Mouse (Mus musculus) left cerebral cortex, adult 9 months (tissue): Measurements from ENCODE around the gene Tdrd12.
A peak's percentile ranks its signal among the peaks of the same experiment; 100 is the strongest.
"Not testable (repeated sequence)": the region's sequence is repeated elsewhere in the genome, so short reads cannot be mapped to it uniquely, and the experiment has no call there.

Experiments
- DNase-seq, 2 experiments: peaks; one replicate each; pipeline ENCODE4 v3.0.0; 2022; ENCODE audit warnings: low spot score in 2 of 2

Gene Tdrd12

GRCm38 (mm10) chr7:35555224-35556204 lies 18.0 kb upstream of the Tdrd12 start:
- peak; percentile 78 to 86 for DNase-seq

- peak in 1 of 2 experiments; percentile 49 for DNase-seq
These were observed 17.1 kb upstream of the Tdrd12 start for GRCm38 (mm10) chr7:35554605-35555175.

- DNase-seq = peak in 1 of 2 experiments; percentile 16
These were observed 16.4 kb upstream of the Tdrd12 start for GRCm38 (mm10) chr7:35553751-35554604.

GRCm38 (mm10) chr7:35545881-35546280 lies 8.3 kb upstream of the Tdrd12 start:
- DNase-seq = peak; percentile 26 to 76

GRCm38 (mm10) chr7:35535750-35536512 lies 1.6 kb downstream of the Tdrd12 start:
- DNase-seq = no peak

- DNase-seq = not testable (repeated sequence)
These were observed 7.0 kb downstream of the Tdrd12 start for GRCm38 (mm10) chr7:35530544-35530943.

GRCm38 (mm10) chr7:35530026-35530425 lies 7.5 kb downstream of the Tdrd12 start:
- no peak for DNase-seq

GRCm38 (mm10) chr7:35526795-35527194 lies 10.8 kb downstream of the Tdrd12 start:
- DNase-seq = no peak

GRCm38 (mm10) chr7:35501995-35502394 lies 35.5 kb downstream of the Tdrd12 start:
- DNase-seq = no peak

GRCm38 (mm10) chr7:35497516-35497915 lies 40.0 kb downstream of the Tdrd12 start:
- peak in 1 of 2 experiments; percentile 7 for DNase-seq

GRCm38 (mm10) chr7:35491005-35491404 lies 46.5 kb downstream of the Tdrd12 start:
- no peak for DNase-seq

GRCm38 (mm10) chr7:35490186-35490585 lies 47.4 kb downstream of the Tdrd12 start:
- no peak for DNase-seq

- DNase-seq = no peak
These were observed 51.0 kb downstream of the Tdrd12 start for GRCm38 (mm10) chr7:35486553-35486952.

GRCm38 (mm10) chr7:35485126-35485525 lies 52.4 kb downstream of the Tdrd12 start:
- no peak for DNase-seq

- no peak for DNase-seq
These were observed 61.1 kb downstream of the Tdrd12 start for GRCm38 (mm10) chr7:35476457-35476856.

- no peak for DNase-seq
These were observed 66.8 kb downstream of the Tdrd12 start for GRCm38 (mm10) chr7:35470794-35471193.

- no peak for DNase-seq
These were observed 69.7 kb downstream of the Tdrd12 start for GRCm38 (mm10) chr7:35467856-35468255.

GRCm38 (mm10) chr7:35465027-35465426 lies 72.5 kb downstream of the Tdrd12 start:
- no peak for DNase-seq

GRCm38 (mm10) chr7:35460971-35461370 lies 76.6 kb downstream of the Tdrd12 start:
- DNase-seq = no peak

- no peak for DNase-seq
These were observed 81.3 kb downstream of the Tdrd12 start for GRCm38 (mm10) chr7:35456091-35456814.
